Mouse (Mus musculus) stomach, postnatal 0 days (tissue): ENCODE data around the gene Pigo.

ENCODE experiments used
- CTCF ChIP-seq: IDR thresholded peaks from 2 replicates; pipeline ENCODE4 v1.5.1; 2016; ENCODE audit warnings: antibody characterized with exemption, low read depth, mild to moderate bottlenecking, moderate library complexity
- EP300 ChIP-seq: optimal IDR thresholded peaks from 2 replicates; pipeline ENCODE3; 2016; ENCODE audit warnings: antibody characterized with exemption

DNA sequence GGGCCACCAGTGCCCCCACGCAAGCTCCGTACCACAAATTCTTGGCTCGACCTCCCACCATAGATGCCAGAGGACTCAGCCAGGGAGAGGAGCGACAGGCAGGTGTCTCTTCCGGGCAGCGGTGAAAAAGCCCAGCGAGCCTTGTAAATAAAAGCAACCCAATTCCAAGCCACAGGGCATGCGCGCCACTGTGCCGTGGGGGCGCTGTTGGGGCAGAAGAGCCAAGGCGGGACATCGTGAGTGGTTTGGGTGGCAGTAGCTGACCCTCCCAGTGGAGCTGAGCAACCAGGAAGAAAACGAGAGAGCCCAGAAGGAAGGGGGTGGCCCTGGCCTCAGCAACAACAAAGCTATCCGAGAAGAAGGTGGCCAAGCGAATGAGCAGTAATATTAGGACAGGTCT lies 4.7 kb downstream of the Pigo start:
- no peak for TF ChIP-seq CTCF
- TF ChIP-seq EP300 = no peak
